Mouse (Mus musculus): ENCODE measurements around the gene Abat. TPM values are rescaled to one million over a fixed set of nuclear protein-coding genes. Genes with fewer than 3 reads are reported as not detected.

Abat gene
- polyA plus RNA-seq, 1 experiment from 2014 or later, result 46.2 TPM

DNA sequence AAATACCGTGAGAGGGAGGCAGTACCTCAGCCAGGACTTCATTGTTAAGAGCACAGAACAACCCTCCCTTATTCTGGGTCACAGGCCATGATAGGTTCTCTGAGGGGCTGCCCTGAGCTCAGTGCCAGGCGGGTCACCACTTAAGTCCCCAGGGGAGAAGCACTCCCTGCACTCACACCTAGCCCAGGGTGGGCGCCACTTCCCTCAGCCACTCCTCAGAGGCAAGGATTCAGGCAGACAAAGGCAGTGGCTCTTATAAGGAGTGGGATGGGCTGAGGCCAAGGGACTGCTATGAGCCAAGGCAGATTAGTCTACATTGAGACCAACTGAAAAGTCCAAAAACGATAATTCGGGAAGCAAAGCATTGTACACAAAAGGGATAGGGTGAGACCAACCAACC, 152.1 kb downstream of the Abat start:
- Histone ChIP-seq H3K9ac (ENCODE audit: low read depth, low read length) (no peak overlapping the region), H3K4me1 (ENCODE audit: control insufficient read depth, low read depth, low read length) (peaks cover 56% of the 10 kb centered on the region), H3K4me2 (ENCODE audit: low read depth, low read length) (no peak overlapping the region), H3K9me3 (replicated peaks; ENCODE audit: control insufficient read depth, low read length) (no peaks in the 10 kb centered on the region), H3K36me3 (ENCODE audit: control insufficient read depth, insufficient read depth) (peaks cover 38% of the 10 kb centered on the region), H3K27me3 (ENCODE audit: control insufficient read depth, insufficient read depth, low read depth, low read length) (no peaks in the 10 kb centered on the region), H3K4me3 (ENCODE audit: low read depth, low read length) (no peak overlapping the region), H3K27ac (ENCODE audit: low read length) (no peak overlapping the region)
- ATAC-seq (ENCODE audit: low read depth), result no peak
- WGBS (ENCODE audit: insufficient replicate concordance), result 88% methylated on average over 5 of the region's 5 CpGs

GRCm38 (mm10) chr16:8666452-8666851, 153.2 kb downstream of the Abat start:
- no peak overlapping the region for H3K4me3 ChIP-seq (ENCODE audit: low read depth, low read length)
- 20% methylated on average over 2 of the region's 2 CpGs for WGBS (ENCODE audit: insufficient replicate concordance)
- no peak for ATAC-seq (ENCODE audit: low read depth)
- no peak overlapping the region for H3K9ac ChIP-seq (ENCODE audit: low read depth, low read length)
- no peaks in the 10 kb centered on the region for H3K9me3 ChIP-seq (replicated peaks; ENCODE audit: control insufficient read depth, low read length)
- peaks cover 61% of the 10 kb centered on the region for H3K4me1 ChIP-seq (ENCODE audit: control insufficient read depth, low read depth, low read length)
- no peak overlapping the region for H3K4me2 ChIP-seq (ENCODE audit: low read depth, low read length)
- H3K27ac ChIP-seq (ENCODE audit: low read length), result peak overlapping the region; percentile 1; the same call in 1 of the 2 replicates
- H3K27me3 ChIP-seq (ENCODE audit: control insufficient read depth, insufficient read depth, low read depth, low read length), result no peaks in the 10 kb centered on the region
- H3K36me3 ChIP-seq (ENCODE audit: control insufficient read depth, insufficient read depth), result peaks cover 31% of the 10 kb centered on the region

GRCm38 (mm10) chr16:8667261-8667660, 154.0 kb downstream of the Abat start:
- peak overlapping the region; percentile 28 for H3K4me2 ChIP-seq (ENCODE audit: low read depth, low read length)
- peak overlapping the region; percentile 30; the same call in 1 of the 2 replicates for H3K9ac ChIP-seq (ENCODE audit: low read depth, low read length)
- H3K36me3 ChIP-seq (ENCODE audit: control insufficient read depth, insufficient read depth), result peaks cover 23% of the 10 kb centered on the region
- no peaks in the 10 kb centered on the region for H3K9me3 ChIP-seq (replicated peaks; ENCODE audit: control insufficient read depth, low read length)
- 69% methylated on average over 7 of the region's 7 CpGs for WGBS (ENCODE audit: insufficient replicate concordance)
- peak overlapping the region; percentile 23 for H3K27ac ChIP-seq (ENCODE audit: low read length)
- no peak for ATAC-seq (ENCODE audit: low read depth)
- peaks cover 61% of the 10 kb centered on the region for H3K4me1 ChIP-seq (ENCODE audit: control insufficient read depth, low read depth, low read length)
- H3K4me3 ChIP-seq (ENCODE audit: low read depth, low read length), result no peak overlapping the region
- no peaks in the 10 kb centered on the region for H3K27me3 ChIP-seq (ENCODE audit: control insufficient read depth, insufficient read depth, low read depth, low read length)

DNA sequence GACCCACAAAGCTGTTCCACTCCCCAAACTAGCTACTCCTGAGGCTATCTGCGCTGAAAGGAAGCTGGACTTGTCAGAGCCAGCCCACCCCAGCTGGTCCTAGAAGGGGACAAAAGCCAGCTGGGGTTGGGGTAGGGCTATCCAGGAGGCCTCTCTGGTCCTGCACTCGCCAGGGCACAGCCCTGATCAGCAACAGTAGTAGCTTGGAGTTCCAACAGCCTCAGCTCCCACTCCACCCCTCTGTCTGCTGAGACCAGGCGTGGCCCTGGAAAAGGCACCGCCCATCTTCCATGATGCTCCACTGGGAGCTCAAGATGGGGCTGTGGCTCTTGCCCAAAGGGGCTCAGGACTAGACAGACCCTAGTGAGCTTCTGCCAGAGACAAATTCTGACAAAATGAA, 154.6 kb downstream of the Abat start:
- H3K4me1 ChIP-seq (ENCODE audit: control insufficient read depth, low read depth, low read length), result peaks cover 65% of the 10 kb centered on the region
- no peak for ATAC-seq (ENCODE audit: low read depth)
- no peak overlapping the region for H3K9ac ChIP-seq (ENCODE audit: low read depth, low read length)
- H3K27ac ChIP-seq (ENCODE audit: low read length), result 0 out of 2 replicates have a peak overlapping the region, but pooled peaks have one; percentile 31
- H3K4me3 ChIP-seq (ENCODE audit: low read depth, low read length), result no peak overlapping the region
- H3K36me3 ChIP-seq (ENCODE audit: control insufficient read depth, insufficient read depth), result peaks cover 17% of the 10 kb centered on the region
- 60% methylated on average over 4 of the region's 4 CpGs for WGBS (ENCODE audit: insufficient replicate concordance)
- H3K9me3 ChIP-seq (replicated peaks; ENCODE audit: control insufficient read depth, low read length), result no peaks in the 10 kb centered on the region
- H3K27me3 ChIP-seq (ENCODE audit: control insufficient read depth, insufficient read depth, low read depth, low read length), result no peaks in the 10 kb centered on the region
- H3K4me2 ChIP-seq (ENCODE audit: low read depth, low read length), result peak overlapping the region; percentile 28

GRCm38 (mm10) chr16:8668386-8668785, 155.2 kb downstream of the Abat start:
- no peaks in the 10 kb centered on the region for H3K27me3 ChIP-seq (ENCODE audit: control insufficient read depth, insufficient read depth, low read depth, low read length)
- H3K4me3 ChIP-seq (ENCODE audit: low read depth, low read length), result no peak overlapping the region
- no peaks in the 10 kb centered on the region for H3K9me3 ChIP-seq (replicated peaks; ENCODE audit: control insufficient read depth, low read length)
- peaks cover 71% of the 10 kb centered on the region for H3K4me1 ChIP-seq (ENCODE audit: control insufficient read depth, low read depth, low read length)
- 91% methylated on average over 2 of the region's 2 CpGs for WGBS (ENCODE audit: insufficient replicate concordance)
- H3K9ac ChIP-seq (ENCODE audit: low read depth, low read length), result no peak overlapping the region
- ATAC-seq (ENCODE audit: low read depth), result no peak
- no peak overlapping the region for H3K4me2 ChIP-seq (ENCODE audit: low read depth, low read length)
- H3K27ac ChIP-seq (ENCODE audit: low read length), result no peak overlapping the region
- peaks cover 14% of the 10 kb centered on the region for H3K36me3 ChIP-seq (ENCODE audit: control insufficient read depth, insufficient read depth)

DNA sequence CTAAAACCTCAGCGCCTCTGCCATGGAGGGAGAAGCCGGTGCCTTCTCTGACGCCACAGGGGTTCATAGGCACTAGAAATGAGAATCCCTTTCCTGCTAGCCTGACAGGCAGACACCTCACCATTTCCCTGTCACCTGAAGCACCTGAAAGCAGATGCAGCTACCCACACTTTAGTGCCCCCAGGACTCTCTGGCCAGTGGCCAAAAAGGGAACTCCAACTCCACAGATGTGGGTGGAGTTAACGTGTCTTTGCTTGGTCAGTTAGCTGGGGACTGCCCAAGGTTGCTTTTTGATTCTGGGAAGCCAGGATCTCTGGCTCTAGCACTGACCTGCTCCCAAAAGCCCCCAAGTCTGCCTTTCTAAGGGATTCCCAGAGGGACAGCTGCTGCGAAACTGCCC, 156.2 kb downstream of the Abat start:
- peak overlapping the region; percentile 75 for H3K4me2 ChIP-seq (ENCODE audit: low read depth, low read length)
- peak overlapping the region; percentile 84; the same call in 1 of the 2 replicates for H3K9ac ChIP-seq (ENCODE audit: low read depth, low read length)
- ATAC-seq (ENCODE audit: low read depth), result no peak
- WGBS (ENCODE audit: insufficient replicate concordance), result 68% methylated on average over 5 of the region's 5 CpGs
- H3K27me3 ChIP-seq (ENCODE audit: control insufficient read depth, insufficient read depth, low read depth, low read length), result no peaks in the 10 kb centered on the region
- no peak overlapping the region; the same call in 1 of the 2 replicates for H3K27ac ChIP-seq (ENCODE audit: low read length)
- peaks cover 7% of the 10 kb centered on the region for H3K36me3 ChIP-seq (ENCODE audit: control insufficient read depth, insufficient read depth)
- peak overlapping the region; percentile 81 for H3K4me3 ChIP-seq (ENCODE audit: low read depth, low read length)
- no peaks in the 10 kb centered on the region for H3K9me3 ChIP-seq (replicated peaks; ENCODE audit: control insufficient read depth, low read length)
- H3K4me1 ChIP-seq (ENCODE audit: control insufficient read depth, low read depth, low read length), result peaks cover 78% of the 10 kb centered on the region

- no peak for ATAC-seq (ENCODE audit: low read depth)
- Histone ChIP-seq H3K9me3 (replicated peaks; ENCODE audit: control insufficient read depth, low read length) (no peaks in the 10 kb centered on the region), H3K4me2 (ENCODE audit: low read depth, low read length) (peak overlapping the region; percentile 75), H3K4me3 (ENCODE audit: low read depth, low read length) (peak overlapping the region; percentile 81), H3K36me3 (ENCODE audit: control insufficient read depth, insufficient read depth) (peaks cover 7% of the 10 kb centered on the region), H3K27ac (ENCODE audit: low read length) (peak overlapping the region; percentile 90), H3K4me1 (ENCODE audit: control insufficient read depth, low read depth, low read length) (peaks cover 83% of the 10 kb centered on the region), H3K27me3 (ENCODE audit: control insufficient read depth, insufficient read depth, low read depth, low read length) (no peaks in the 10 kb centered on the region), H3K9ac (ENCODE audit: low read depth, low read length) (peak overlapping the region; percentile 84)
- 28% methylated on average over 15 of the region's 15 CpGs for WGBS (ENCODE audit: insufficient replicate concordance)
These were observed 157.1 kb downstream of the Abat start for GRCm38 (mm10) chr16:8670041-8671035.

Measured in liver, embryonic 16.5 days (tissue).